In genomic region chr4:130053111-130053510, GRCm38 (mm10) we compare ENCODE assay signal across 30 mouse cellular contexts. TPM values are rescaled to one million over a fixed set of nuclear protein-coding genes. Genes with fewer than 3 reads are reported as not detected.
DNase-seq lines count a peak whose midpoint lies in the region; ATAC-seq and TF ChIP-seq lines count a peak whose summit lies in the region.
"Had no signal": no experiment of that assay in that cellular context is flagged by ENCODE, and none has a peak within 500 bp of the region (broad histone marks: within the 10 kb centered on the region; RNA-seq: fewer than 3 reads in every experiment).

No protein-coding gene starts in this region.

- H3K4me2 ChIP-seq in hindbrain, postnatal 0 days (ENCODE audit: low read depth, low read length): no peak overlapping the region
- no peak overlapping the region for H3K4me2 ChIP-seq in hindbrain, embryonic 11.5 days (replicated peaks; ENCODE audit: low read depth, low read length)
- H3K4me2 ChIP-seq: heart, embryonic 13.5 days; limb, embryonic 15.5 days; liver, embryonic 13.5 days; midbrain, embryonic 12.5 days had no signal

- 47% methylated on average over 9 of the region's 9 CpGs for WGBS in hindbrain, postnatal 0 days
- 90% methylated on average over 9 of the region's 9 CpGs for WGBS in hindbrain, embryonic 11.5 days

- no peaks in the 10 kb centered on the region for H3K27me3 ChIP-seq in hindbrain, postnatal 0 days (ENCODE audit: insufficient read depth, low read length)
- H3K27me3 ChIP-seq in hindbrain, embryonic 11.5 days (ENCODE audit: control insufficient read depth, insufficient read depth, low read length): no peaks in the 10 kb centered on the region
- H3K27me3 ChIP-seq: limb, embryonic 15.5 days had no signal

- H3K9ac ChIP-seq in hindbrain, postnatal 0 days (replicated peaks; ENCODE audit: low read length): 0 out of 2 replicates have a peak overlapping the region, but pooled peaks have one; percentile 1
- H3K9ac ChIP-seq in hindbrain, embryonic 11.5 days (ENCODE audit: low read depth, low read length): no peak overlapping the region
- H3K9ac ChIP-seq: heart, embryonic 13.5 days; limb, embryonic 15.5 days; liver, embryonic 13.5 days; midbrain, embryonic 12.5 days had no signal

- no peak overlapping the region for H3K27ac ChIP-seq in hindbrain, postnatal 0 days
- no peak overlapping the region for H3K27ac ChIP-seq in hindbrain, embryonic 11.5 days (ENCODE audit: low read depth, low read length)
- H3K27ac ChIP-seq: heart, adult 2 months; heart, embryonic 13.5 days; limb, embryonic 15.5 days; liver, embryonic 13.5 days; midbrain, embryonic 12.5 days had no signal

- H3K4me1 ChIP-seq in hindbrain, postnatal 0 days (ENCODE audit: insufficient read depth, low read length): peaks cover 30% of the 10 kb centered on the region
- H3K4me1 ChIP-seq in hindbrain, embryonic 11.5 days (replicated peaks; ENCODE audit: control insufficient read depth, insufficient read depth, low read length): peaks cover 4% of the 10 kb centered on the region; the same call in 1 of the 2 replicates
- H3K4me1 ChIP-seq: liver, embryonic 13.5 days; megakaryocyte, embryonic 14.5 days had no signal

- no peak for ATAC-seq in hindbrain, postnatal 0 days
- ATAC-seq in hindbrain, embryonic 11.5 days (ENCODE audit: low FRiP score): no peak
- ATAC-seq: activated CD4-positive, CD25-positive, alpha-beta regulatory T cell, adult 4 months; forebrain, embryonic 16.5 days; intestine, embryonic 16.5 days; lung, postnatal 0 days had no signal

- no peaks in the 10 kb centered on the region for H3K9me3 ChIP-seq in hindbrain, postnatal 0 days (ENCODE audit: low read length)
- no peaks in the 10 kb centered on the region for H3K9me3 ChIP-seq in hindbrain, embryonic 11.5 days (ENCODE audit: control insufficient read depth, low read length)
- H3K9me3 ChIP-seq: heart, embryonic 13.5 days; limb, embryonic 15.5 days; liver, embryonic 13.5 days; midbrain, embryonic 12.5 days had no signal

- H3K36me3 ChIP-seq in hindbrain, postnatal 0 days (ENCODE audit: insufficient read depth, low read length): no peaks in the 10 kb centered on the region
- H3K36me3 ChIP-seq in hindbrain, embryonic 11.5 days (ENCODE audit: control insufficient read depth, insufficient read depth, low read length): no peaks in the 10 kb centered on the region
- H3K36me3 ChIP-seq: liver, embryonic 13.5 days; midbrain, embryonic 12.5 days had no signal

- DNase-seq in hindbrain, postnatal 0 days (ENCODE audit: low spot score): peak; percentile 72
- no peak for DNase-seq in hindbrain, embryonic 11.5 days (ENCODE audit: low spot score)
- DNase-seq in adipocyte (ENCODE audit: low spot score): peak; percentile 29
- peak; percentile 68 for DNase-seq in adrenal gland, adult 2 months
- DNase-seq in adrenal gland, postnatal 36 days: peak; percentile 79 to 81
- no peak for DNase-seq in right cerebral cortex, adult 2 months (ENCODE audit: low spot score in 2 of 2)
- no peak for DNase-seq in heart, adult 9 months (ENCODE audit: low spot score in 2 of 2)
- DNase-seq: B cell, adult 2 months; cerebellum, adult 11 months; cerebellum, adult 9-10 months; heart, adult 2 months; heart, postnatal 10 days; kidney, postnatal 14 days; layer of hippocampus, adult 9-11 months; liver, embryonic 13.5 days; lung, adult 18-20 months; lung, postnatal 4 days; retina, postnatal 1 day; thymus, adult 2 months; thymus, postnatal 36 days had no signal

- TF ChIP-seq CTCF in hindbrain, postnatal 0 days (IDR thresholded peaks at IDR 0.05; ENCODE audit: low read depth): no peak

- no peak overlapping the region for H3K4me3 ChIP-seq in hindbrain, postnatal 0 days (ENCODE audit: low read length)
- no peak overlapping the region for H3K4me3 ChIP-seq in hindbrain, embryonic 11.5 days (ENCODE audit: low read depth, low read length)
- H3K4me3 ChIP-seq: erythroblast, embryonic 14.5 days; heart, adult 2 months; heart, embryonic 13.5 days; limb, embryonic 15.5 days; liver, embryonic 13.5 days; megakaryocyte, embryonic 14.5 days; midbrain, embryonic 12.5 days had no signal

RNA-seq across cellular contexts. Expression of gene Col16a1, which starts 5.5 kb away (rescaled TPM):
- 19.9 and 21.5 TPM in 2 replicates for total RNA-seq in hindbrain, postnatal 0 days (2014; rRNA removed)
- 13.1 and 13.8 TPM in 2 replicates for polyA plus RNA-seq in hindbrain, postnatal 0 days (2015; fragmentation: Nextera tagmentation; extraction: Ambion mirVana)
- 5.3 and 9.9 TPM in 2 replicates for polyA plus RNA-seq in hindbrain, embryonic 11.5 days (2014; fragmentation: Nextera tagmentation; extraction: Ambion mirVana)
- total RNA-seq in adrenal gland, adult 2 months (2021): 10 to 100 TPM in 1 of 2 experiments, 1 to 10 TPM in 1; 9.2 to 15.8 TPM
- 15.7 and 23.4 TPM in 2 replicates for polyA plus RNA-seq in adrenal gland, adult 2 months (2012; rRNA removed)
- total RNA-seq in adrenal gland, postnatal 36 days (2021): 10 to 100 TPM; 15.6 to 18.7 TPM
- total RNA-seq: monocyte, adult 5-6 weeks had no signal
- polyA plus RNA-seq: activated CD4-positive, CD25-positive, alpha-beta regulatory T cell, adult 4 months; erythroblast, embryonic 14.5 days had no signal

RNA-seq across cellular contexts. Expression of gene Pef1, which starts 49.2 kb away (rescaled TPM):
- total RNA-seq in hindbrain, postnatal 0 days (2014; rRNA removed): 82.6 and 93.4 TPM in 2 replicates
- polyA plus RNA-seq in hindbrain, postnatal 0 days (2015; fragmentation: Nextera tagmentation; extraction: Ambion mirVana): 59.8 and 62.0 TPM in 2 replicates
- polyA plus RNA-seq in hindbrain, embryonic 11.5 days (2014; fragmentation: Nextera tagmentation; extraction: Ambion mirVana): 71.4 and 72.4 TPM in 2 replicates
- 10 to 100 TPM; 80.3 to 82.6 TPM for total RNA-seq in adrenal gland, adult 2 months (2021)
- polyA plus RNA-seq in adrenal gland, adult 2 months (2012; rRNA removed): 180 and 181 TPM in 2 replicates
- 10 to 100 TPM; 74.4 to 84.0 TPM for total RNA-seq in adrenal gland, postnatal 36 days (2021)

Comparison
In these comparisons a context has a peak if more than half of its experiments do, and no peak if none do; other contexts are left out.
1. DNase-seq: peak in hindbrain, postnatal 0 days (single experiment), adipocyte (single experiment), adrenal gland, adult 2 months (single experiment) and adrenal gland, postnatal 36 days (2 of 2); none in hindbrain, embryonic 11.5 days (single experiment), right cerebral cortex, adult 2 months (0 of 2) and heart, adult 9 months (0 of 2).